Mouse (Mus musculus): ENCODE results near the gene Hist1h2bb.
"Not testable (repeated sequence)": the region's sequence is repeated elsewhere in the genome, so short reads cannot be mapped to it uniquely, and the experiment has no call there.

Hist1h2bb gene

GRCm38 (mm10) chr13:23746201-23747080, at the start of gene Hist1h2bb:
Gene Hist1h2bb, plus strand, starts transcription at chr13:23746734.
- DNase-seq, result peak; percentile 61 to 88

- DNase-seq, result peak; percentile 52 to 75
Measured at GRCm38 (mm10) chr13:23697491-23698299, 48.8 kb upstream of the Hist1h2bb start.

DNA sequence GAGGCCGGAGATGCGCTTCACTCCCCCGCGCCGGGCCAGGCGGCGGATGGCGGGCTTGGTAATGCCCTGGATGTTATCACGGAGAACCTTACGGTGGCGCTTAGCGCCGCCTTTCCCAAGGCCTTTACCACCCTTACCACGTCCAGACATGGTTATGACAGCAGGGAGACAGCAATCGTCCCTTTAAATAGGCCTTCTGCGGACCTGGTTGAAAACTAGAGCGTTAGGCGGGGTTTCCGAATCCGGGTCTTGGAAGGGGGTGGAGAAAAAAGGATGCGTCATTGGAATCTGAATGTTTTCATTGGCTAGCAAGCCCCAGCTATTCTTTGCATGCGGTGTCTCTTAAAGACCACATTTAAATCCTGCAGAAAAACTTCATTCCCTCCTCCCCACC, 48.2 kb upstream of the Hist1h2bb start, which contains the start of gene Hist1h4c:
Gene Hist1h4c, minus strand, starts transcription at position 155 of the 394 bp plus-strand sequence.
- DNase-seq, result peak; percentile 97 to 98

DNA sequence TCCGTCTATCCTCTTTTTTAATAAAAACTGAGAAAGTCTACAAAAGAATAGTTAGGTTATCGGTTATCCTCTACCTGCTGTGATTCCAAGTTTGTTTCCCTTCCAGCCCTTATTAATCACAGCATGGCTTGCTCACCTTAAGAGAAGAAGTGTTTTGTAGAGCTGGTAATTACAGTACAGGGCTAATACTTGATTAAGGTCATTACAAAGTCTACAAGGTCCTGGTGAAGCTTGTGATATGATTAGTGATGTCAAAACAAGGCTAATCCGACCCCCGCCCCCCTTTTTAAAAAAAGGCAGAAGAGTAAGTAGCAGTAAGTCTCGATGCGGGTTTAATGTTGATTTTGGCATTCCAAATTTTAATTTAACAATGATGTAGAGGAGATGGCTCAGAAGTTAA, 47.5 kb upstream of the Hist1h2bb start:
- DNase-seq, result no peak

DNA sequence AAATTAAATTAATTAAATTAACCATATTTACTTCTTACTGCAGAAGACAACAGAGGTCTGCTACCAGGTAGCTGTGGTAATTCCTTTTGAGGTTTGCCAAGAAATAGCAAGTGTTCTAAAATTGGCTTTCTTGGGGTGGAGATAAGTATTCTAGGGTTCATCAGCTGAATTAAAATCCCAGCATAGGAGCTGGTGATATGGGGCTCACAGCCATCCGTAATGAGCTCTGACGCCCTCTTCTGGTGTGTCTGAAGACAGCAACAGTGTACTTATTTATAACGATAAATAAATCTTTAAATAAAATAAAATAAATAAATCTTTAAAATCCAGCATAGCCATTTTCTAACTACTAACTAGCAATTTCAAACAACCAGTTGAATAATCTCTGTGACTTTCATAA, 46.8 kb upstream of the Hist1h2bb start:
- DNase-seq, result no peak

- peak; percentile 79 to 84 for DNase-seq
Measured at GRCm38 (mm10) chr13:23700786-23701520, 45.6 kb upstream of the Hist1h2bb start.

GRCm38 (mm10) chr13:23702220-23702619, 44.3 kb upstream of the Hist1h2bb start:
- DNase-seq, result no peak

DNA sequence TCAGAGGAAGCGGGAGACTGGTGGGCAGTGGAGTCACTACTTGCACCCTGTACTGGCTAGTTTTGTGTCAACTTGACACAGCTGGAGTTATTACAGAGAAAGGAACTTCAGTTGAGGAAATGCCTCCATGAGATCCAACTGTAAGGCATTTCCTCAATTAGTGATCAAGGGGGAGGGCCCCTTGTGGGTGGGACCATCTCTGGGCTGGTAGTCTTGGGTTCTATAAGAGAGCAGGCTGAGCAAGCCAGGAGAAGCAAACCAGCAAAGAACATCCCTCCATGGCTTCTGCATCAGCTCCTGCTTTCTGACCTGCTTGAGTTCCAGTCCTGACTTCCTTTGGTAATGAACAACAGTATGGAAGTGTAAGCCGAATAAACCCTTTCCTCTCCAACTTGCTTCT, 43.7 kb upstream of the Hist1h2bb start:
- DNase-seq, result not testable (repeated sequence)

- no peak for DNase-seq
Measured at GRCm38 (mm10) chr13:23705751-23706356, 40.7 kb upstream of the Hist1h2bb start.

- no peak for DNase-seq
Measured at GRCm38 (mm10) chr13:23706771-23707170, 39.8 kb upstream of the Hist1h2bb start.

DNA sequence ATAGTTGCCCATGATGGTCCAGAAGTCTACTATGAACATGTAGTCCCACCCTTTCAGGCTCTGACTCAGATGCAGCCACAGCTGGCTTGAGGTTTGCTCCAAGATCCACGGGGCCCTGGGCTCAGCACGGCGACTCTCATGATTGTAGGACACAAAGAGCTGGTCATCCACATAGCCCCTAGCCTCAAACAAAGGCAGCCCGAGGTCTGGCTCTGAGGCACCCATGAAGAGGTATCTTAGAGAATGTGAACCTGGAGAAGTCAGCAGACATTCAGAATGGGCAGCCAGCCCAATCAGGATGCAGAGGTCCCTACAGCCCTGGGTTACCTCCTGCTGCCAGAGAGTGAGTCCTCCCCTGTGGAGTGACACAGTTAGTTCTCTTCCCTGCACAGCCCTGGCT, 38.5 kb upstream of the Hist1h2bb start:
- no peak for DNase-seq

- peak in 1 of 2 experiments; percentile 37 for DNase-seq
Measured at GRCm38 (mm10) chr13:23708654-23709053, 37.9 kb upstream of the Hist1h2bb start.

GRCm38 (mm10) chr13:23709714-23710373, 36.7 kb upstream of the Hist1h2bb start:
- no peak for DNase-seq

GRCm38 (mm10) chr13:23710374-23711089, 36.0 kb upstream of the Hist1h2bb start, which contains the start of gene Hfe:
Gene Hfe, minus strand, starts transcription at chr13:23710854.
- peak; percentile 53 to 76 for DNase-seq

- DNase-seq, result no peak
Measured at GRCm38 (mm10) chr13:23716261-23717042, 30.1 kb upstream of the Hist1h2bb start.

DNA sequence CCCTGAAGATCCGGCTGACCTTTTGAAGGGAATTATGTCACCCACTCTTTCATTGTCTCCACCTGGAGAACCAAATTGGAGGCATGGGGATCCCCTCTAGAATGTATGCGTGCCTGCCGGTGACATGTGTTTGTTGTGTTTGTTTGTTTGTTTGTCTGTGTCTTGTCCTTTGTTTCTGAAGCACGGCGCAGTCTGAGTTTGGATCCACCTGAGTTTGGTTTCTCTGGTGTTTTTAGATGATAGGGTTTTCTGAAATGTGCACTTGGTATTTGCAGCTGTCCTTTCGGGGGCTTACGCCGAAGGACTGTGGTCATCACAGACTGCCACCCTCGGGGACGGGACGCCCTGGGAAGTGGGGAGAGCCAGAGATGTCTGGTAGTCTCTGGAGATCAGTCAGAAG, 29.4 kb upstream of the Hist1h2bb start:
- DNase-seq, result no peak

GRCm38 (mm10) chr13:23717593-23718245, 28.8 kb upstream of the Hist1h2bb start:
- DNase-seq, result not testable (repeated sequence)

GRCm38 (mm10) chr13:23724239-23724638, 22.3 kb upstream of the Hist1h2bb start:
- DNase-seq, result no peak

GRCm38 (mm10) chr13:23725213-23725612, 21.3 kb upstream of the Hist1h2bb start:
- DNase-seq, result no peak
